Mouse (Mus musculus) effector memory CD4-positive, alpha-beta T cell, adult 7 months (primary cell): ENCODE measurements around the gene Clhc1. TPM values are rescaled to one million over a fixed set of nuclear protein-coding genes. Genes with fewer than 3 reads are reported as not detected.

ENCODE experiments used
- polyA plus RNA-seq: library from polyadenylated mRNA; unstranded; fragments of 100-300 nt; shearing (Covaris generic); gene quantifications from one replicate; pipeline ENCODE4 v1.2.1, GENCODE M21; 2017

Clhc1 gene
- polyA plus RNA-seq: 0.55 TPM

GRCm38 (mm10) chr11:29547752-29548503 is at the start of gene Clhc1, which contains the start of gene Rps27a:
Gene Clhc1 (plus strand): TSS chr11:29547950.
Gene Rps27a (minus strand): TSS chr11:29548109.

GRCm38 (mm10) chr11:29514682-29515412 is 32.9 kb upstream of the Clhc1 start, which contains the start of gene Prorsd1:
Gene Prorsd1 (minus strand): TSS chr11:29515033.

GRCm38 (mm10) chr11:29525988-29526794 is 21.6 kb upstream of the Clhc1 start, which contains the start of gene Mtif2:
Gene Mtif2 (plus strand): TSS chr11:29526408.

Other genes starting within 250 kb of the Clhc1 start
- 0.56 TPM for gene Ccdc88a, start 174.3 kb upstream of the Clhc1 start, polyA plus RNA-seq
- gene Prorsd1, start 32.9 kb upstream of the Clhc1 start, polyA plus RNA-seq: 18.8 TPM
- 18.9 TPM for gene Mtif2, start 21.5 kb upstream of the Clhc1 start, polyA plus RNA-seq
- gene Rps27a, start 159 bp downstream of the Clhc1 start, polyA plus RNA-seq: 397 TPM
- 21.0 TPM for gene Rtn4, start 145.0 kb downstream of the Clhc1 start, polyA plus RNA-seq